Mouse (Mus musculus) left cerebral cortex, adult 8-10 months (tissue): Measurements from ENCODE around the gene Trmt1. TPM values are rescaled to one million over a fixed set of nuclear protein-coding genes. Genes with fewer than 3 reads are reported as not detected.

Experiments
- DNase-seq, 2 experiments: peaks; one replicate each; pipeline ENCODE4 v3.0.0; 2022; ENCODE audit warnings: low spot score in 2 of 2
- total RNA-seq, 4 experiments: library from RNA; stranded (reverse); gene quantifications; 2 replicates each; pipeline ENCODE4 v1.2.4; 2022

Gene Trmt1
- total RNA-seq, 4 experiments from 2014 or later = 101 to 105 (median 103) TPM

DNA sequence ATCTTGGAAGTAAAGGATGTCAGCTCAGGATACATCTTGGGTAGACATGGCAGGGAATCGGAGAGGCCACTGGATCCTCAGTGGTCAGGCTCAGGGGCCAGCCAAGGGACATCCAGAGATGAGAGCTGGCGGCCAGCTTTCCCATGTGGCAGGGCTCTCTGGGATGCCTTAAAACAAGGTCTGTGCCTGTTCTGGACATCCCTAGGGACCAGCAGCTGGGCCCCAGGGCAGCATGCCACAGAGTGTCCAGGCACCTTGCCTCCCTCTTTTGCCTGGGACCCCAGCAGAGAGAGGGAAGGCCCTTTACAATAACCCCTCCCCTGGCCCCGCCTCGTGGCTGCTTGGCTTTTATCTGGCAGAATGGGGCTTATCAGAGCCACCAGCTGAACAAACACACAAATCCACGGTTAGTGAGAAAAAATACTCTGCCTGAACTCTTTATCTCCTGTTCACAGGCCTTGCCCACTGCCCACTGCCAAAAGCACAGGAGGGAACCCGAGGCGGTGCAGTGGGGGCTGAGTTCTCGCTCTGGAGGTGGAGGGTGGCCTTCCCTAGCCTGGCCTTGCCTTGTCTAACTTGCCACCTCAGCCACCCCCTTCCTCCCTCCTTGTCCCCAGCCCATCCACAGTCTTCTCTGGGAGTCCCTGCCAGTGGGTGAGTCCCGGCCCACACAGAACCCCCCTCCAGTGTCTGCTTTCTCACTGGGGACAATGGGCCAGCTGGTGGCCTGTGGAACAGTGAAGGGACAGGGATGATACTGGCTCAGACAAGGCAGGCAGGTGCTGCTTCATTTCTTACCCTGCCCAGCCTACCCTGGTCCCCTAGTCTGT lies 44.6 kb downstream of the Trmt1 start:
- DNase-seq = no peak

DNA sequence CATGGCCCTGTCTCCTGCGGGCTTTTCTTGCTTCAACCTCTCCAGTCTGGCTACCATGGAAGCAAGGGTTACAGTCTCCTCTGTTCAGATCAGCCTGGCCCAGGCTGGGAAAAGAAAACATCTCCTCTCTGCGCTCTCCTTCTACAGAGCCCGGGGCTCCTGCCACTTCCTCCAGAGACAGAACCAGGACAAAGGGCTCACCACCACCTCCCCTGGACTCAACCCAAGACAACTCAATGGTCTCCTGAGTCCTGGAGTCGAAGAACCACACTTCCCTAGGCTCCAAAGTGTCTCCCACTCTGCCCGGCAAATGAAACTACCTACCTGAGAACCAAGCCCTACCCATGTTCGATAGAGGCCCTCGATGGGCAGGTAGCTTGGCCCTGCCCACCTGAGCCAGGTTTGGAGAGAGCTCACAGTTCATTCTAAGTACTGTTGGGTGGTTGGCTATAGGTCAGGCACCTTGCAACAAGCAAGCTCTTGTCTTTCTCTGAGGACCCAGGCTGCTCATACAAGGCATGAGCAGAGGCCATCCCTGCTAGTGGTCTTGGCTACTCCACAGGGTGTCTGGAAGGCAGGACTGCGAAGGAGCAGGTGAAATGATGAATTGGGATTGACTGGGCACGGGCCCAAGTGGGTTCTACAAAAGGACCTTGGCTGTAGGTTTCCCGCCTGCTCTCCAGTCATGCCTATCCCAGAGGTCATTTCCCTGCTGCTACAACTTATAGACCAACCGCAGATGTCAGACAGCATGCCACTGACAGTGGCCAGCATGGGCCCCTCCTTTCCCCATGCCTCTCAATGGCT lies 45.5 kb downstream of the Trmt1 start:
- DNase-seq = no peak

DNA sequence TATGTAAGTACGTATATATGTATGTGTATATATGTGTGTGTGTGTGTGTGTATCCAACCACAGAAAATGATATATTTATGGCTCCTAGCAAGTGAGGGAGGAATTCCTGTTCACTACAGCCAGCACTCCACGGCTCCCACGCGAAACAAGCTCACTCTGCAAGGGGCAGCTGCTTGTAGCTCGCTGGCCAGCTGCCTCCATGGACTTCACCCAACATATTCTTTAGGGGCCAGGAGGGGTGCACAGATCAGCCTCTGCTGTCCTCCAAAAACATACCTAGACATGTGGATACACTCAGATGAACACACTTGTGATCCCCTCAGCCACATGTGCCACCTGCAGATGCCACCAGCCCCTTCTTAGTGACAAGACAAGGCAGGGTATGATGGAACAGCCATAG lies 46.4 kb downstream of the Trmt1 start:
- no peak for DNase-seq

DNA sequence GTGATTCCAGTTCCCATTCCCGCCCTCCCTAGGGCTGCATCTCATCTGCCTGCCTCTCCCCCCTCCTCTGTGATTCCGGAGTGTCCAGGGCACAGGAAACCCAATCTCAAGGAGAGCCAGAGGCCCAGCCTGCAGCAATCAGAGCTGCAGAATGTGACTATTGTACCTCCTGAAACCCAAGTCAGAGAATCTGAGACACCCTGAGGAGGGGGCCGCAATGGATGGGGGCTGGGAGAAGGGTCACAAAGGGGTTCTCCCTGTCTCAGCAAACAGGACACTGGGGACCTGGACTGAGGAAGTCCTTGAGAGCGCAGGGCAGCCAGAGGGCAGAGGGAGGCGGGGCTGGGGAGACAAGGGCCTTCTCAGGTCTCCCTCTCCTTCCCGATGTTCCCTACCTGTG lies 46.9 kb downstream of the Trmt1 start:
- no peak for DNase-seq

DNA sequence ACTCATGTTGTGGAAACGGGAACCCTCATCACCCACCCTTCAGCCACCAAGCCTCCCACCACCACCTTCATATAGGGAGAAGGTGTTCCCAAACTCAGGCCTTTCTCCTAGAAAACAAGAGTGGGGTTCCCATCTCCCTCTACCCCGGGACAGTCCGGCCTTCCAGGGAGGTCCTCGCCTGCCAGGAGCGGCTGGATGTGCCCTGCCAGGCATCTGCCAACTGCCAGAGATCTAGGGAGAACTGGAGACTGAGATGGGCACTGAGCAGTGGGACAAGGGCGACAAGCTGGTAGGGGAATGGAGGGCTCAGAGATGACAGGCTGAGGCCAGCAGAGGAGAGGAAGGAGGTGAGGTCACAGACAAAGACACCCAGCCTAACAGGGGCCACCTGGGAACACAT lies 47.9 kb downstream of the Trmt1 start:
- no peak for DNase-seq

DNA sequence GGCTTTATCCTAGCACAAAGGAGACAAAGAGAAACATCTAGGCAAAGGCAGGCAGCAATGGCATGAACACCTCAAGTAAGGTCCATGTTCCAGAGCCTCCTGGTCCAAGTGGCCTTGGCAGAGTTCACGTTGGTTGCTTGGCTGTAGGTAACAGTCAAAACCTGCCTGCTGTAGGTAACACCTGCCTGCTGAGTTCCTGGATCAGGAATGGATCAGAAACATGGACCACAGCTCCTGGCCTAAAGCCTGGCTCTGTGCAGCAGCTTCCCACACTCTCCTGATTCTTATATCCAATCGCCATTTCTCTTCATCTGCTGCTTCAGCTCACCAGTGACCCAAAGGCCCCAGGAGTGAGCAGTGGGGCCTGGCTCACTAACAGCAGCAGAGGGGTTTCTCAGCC lies 48.6 kb downstream of the Trmt1 start:
- DNase-seq = no peak

DNA sequence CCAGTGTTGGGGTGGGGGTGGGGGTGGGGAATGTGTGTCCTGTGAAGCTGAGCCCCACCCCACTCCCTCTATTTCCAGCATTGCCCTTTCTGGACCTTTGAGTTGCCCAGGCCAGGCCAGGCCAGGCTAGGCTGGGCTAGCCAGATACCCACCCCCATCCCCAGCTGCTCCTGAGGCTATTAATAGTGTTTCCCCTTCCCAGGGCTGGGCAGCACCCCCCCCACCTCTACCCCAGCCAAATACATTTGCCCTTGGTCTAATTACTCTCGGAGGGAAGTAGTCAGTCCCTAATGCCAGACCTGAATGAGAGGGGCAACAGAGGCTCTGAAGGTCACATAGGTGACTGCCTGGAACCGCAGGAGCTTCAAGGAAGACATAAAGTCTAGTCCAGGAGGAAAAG lies 49.5 kb downstream of the Trmt1 start:
- no peak for DNase-seq

DNA sequence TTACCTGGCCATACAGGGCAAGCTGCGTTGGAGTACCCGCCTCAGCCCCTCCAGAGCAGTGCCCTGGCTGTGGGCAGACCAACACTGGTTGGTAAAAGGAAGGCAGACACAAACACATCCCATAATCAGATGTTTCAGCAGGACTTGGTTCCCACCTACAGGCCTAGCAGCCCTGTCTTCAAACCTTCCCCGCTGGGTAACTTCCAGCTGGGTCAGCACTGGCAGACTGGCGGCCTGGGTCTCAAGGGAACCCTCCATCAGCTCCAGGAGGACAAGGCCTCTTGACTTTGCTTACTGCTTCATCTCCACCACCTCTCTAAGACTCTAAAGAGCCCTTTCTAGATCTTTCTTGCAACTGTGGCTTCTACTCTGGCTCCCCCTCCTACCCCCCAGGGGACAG lies 50.4 kb downstream of the Trmt1 start:
- no peak for DNase-seq

DNA sequence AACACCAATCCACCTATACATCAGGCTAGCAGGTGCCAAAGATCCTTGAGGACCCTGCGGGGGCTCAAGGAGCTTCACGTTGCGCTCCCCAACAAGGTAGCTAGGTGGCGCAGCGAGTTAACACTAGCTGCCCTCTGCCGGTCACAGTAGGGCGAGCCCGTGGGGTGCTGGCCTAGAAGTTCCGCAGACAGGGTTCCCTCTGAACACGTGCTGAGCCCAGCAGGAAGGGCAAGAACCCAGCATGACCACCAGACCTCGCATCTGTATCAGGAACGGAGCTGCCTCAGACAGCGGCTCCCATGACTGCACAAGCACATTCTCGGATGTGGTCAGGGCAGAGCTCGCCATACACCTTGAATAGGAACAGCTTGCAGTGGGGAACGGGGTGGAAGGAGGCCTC lies 51.5 kb downstream of the Trmt1 start:
- DNase-seq = peak in 1 of 2 experiments; percentile 63

DNA sequence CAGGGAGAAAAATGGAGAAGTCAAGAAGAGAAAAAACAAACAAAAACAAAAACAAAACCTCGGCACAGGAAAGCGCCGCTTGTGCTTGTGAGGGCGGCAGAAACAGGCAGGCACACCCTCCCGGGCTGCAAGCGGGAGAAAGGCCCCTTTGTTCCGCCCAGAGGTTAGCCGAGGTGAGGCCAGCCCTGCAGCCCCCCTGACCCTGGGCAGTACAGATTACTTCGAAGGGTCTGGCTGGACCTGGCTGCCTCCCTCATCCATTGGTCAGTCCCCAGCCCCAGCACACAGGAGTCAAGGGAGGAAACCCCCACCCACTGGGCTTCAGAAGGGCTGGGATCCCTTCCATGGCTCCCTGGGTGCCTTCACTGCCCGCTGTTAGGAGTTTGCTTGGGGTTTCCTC lies 52.2 kb downstream of the Trmt1 start:
- DNase-seq = no peak

DNA sequence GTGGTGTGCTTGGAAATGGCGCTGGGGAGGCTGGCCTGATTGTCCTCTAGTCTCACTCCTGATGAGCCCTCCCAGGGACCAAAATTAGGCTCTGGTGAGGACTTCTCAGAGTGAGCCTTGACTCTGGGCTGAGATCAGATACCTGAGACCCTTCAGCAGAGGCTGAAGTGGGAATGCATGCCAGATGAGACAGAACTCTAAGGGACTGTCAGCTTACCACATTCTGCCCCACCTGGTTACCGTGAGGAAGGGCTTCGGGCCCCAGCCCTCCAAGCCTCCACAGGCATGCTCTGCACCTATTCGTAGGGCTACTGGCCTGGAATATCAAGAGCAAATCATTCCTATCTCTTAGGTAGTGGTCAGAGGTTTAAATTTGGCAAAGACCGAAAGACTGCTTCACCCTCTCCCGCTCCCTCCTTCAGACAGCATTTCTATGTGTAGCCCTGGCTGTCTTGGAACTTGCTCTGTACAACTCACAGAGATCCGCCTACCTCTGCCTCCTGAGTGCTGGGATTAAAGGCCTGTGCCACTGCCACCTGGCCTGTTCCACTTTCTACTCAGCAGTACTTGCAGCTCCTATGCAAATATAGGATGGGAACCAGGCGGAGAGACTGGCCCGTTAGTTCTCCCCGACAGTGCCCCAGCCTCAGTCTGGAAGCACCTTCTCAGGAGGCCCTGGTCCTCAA lies 52.8 kb downstream of the Trmt1 start:
- no peak for DNase-seq

DNA sequence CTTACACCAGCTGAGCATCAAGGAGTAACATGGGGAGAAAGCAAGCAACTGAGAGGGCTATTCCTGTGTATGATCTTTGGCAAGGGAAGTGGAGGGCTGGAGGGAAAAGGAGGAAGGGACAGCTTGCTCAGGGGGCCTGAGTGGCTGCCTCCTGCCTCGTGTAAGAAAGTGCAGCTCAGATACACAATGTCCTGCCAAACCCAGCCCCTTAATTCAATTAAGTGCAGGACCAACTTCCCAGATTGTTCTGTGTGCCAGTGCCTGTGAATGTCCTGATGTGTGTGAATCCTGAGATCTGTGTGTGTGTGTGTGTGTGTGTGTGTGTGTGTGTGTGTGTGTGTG lies 53.3 kb downstream of the Trmt1 start:
- DNase-seq = no peak

DNA sequence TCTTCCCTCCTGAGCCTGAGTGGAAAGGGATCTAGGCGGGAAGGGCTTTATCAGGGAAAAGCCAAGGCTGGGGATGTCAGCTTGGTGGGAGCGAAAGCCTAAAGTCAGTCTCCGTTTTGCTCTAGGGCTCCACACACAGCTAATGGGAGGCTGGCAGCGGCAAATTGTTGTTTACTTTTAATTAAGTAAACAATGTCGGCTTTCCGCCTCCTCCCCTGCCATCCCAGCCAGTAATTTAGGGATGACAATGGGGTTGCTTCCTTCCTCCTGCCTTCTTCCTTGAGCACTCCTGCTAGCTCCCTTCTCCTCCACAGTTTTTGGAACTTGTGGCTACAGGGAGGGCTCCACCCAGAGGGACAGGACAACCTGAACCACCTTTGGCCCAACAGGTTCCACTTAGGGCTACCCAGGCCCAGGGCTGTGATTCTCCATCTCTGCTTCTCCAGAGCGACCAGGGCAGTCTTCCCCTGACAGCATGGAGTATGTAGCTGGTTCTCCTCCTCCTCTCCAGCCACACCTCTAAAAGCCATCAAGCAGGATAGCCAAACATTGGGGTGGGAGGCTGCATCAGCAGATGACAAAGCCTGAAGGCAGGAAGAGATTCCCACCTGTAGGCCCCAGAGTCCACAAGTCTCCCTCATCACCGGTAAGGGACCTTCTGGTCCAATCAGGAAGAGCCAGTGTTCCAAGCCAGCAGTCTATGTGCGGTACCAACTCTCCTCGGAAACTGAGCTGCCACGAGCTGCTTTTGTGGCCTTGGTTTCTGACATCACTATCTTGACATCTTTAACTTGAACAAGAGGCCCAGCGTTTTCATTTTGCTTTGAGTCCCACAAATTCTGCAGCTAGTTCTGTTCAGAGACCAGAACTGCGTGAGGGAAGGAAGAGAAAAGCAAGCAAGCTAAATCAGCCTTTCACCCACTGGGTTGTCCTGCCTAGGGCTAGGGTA lies 55.1 kb downstream of the Trmt1 start:
- DNase-seq = no peak

DNA sequence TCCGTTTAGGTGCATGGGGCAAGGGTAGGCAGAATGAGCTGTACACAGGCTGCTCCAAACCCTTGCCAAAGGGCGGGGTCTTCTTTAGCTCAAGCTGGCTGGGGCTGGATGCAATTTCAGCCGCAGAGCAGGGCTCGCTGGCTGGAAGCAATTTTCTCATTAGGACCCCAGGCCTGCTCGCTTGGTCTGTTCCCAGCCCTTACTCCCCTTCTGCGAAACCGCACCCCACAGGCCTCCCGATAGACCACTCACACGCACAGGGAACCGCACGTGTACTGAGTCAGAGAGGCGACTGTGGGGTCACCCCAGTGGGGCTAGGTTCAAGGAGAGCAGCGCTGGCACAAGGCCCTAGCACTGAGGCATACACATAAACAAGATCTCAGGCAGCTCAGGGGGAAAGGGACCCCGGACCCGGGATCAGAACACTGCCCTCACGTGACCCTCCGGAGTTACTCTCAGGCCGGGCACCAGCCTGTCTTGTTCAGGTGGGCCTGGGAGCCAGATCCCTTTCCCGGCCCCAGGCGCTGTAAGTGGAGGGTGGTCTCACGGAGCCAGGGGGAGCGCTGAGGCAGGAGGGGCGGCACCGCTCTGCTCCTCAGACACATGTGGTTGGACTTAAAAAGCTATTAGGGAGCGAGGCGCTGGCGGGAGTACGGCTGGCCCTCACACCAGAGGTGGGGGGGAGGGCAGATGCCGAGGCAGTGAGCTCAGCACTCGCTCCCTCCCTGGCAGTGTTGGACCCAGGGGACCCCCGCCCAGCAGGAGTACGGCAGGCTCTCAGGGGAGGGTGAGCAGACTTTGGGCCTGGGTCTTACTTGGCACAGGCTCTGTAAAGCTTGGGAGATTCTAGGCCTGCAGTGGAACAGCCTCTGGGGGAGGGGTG lies 56.3 kb downstream of the Trmt1 start:
- DNase-seq = no peak

DNA sequence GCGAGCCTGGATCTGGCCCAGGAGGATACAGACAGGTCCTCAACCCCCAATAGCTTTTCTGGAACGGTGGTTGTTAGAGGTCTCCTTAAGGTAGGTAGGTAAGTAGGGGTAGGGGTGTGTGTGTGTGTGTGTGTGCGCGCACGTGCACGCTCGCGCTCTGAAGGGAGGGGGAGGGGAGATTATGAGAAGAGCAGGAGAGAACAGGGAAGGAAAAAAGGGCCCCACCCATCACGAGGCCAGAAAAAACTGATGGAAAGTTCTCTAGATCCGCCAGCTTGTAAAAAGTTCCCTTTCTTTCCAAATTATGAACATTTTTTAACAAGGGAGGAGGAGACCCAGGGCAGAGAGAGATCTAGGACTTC lies 56.9 kb downstream of the Trmt1 start:
- no peak for DNase-seq

DNA sequence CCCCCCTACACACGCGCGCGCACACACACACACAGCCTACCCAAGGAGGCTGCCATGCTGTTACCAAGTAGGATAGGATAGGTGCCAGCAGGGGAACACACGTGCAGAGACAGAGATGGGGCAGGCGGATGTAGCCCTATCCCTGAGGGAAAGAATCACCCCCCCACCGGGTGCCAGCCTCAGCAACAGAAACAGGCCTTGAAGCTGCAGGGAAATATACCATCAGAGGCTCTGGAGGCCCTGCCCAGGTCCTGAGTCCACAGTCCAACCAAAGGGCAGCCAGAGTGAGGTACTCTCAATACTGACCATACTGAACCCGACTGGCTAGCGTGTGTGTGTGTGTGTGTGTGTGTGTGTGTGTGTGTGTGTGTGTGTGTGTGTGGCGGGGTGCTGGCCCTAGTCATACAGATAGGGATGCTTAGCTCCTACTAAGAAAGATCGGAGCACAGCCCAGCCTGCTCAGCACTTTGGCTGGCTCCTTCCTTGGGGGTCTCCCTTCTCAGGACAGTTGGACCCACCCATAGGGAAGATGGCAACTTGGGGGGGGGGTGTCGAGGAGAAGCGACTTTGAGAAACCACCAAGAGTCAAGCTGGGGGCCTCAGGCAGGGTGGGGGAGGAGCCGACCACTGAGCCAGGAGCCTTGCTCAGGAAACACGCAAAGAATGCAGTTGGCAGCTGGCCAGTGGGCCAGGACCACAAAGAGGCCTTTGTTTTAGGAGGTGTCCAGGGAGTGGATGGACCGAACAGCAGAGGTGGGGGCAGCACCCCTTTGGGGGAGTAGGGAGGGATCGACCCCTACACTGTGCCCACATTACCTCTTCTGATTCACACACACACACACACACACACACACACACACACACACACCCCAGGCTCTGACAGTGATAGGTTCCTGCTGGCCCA lies 57.7 kb downstream of the Trmt1 start:
- no peak for DNase-seq

DNA sequence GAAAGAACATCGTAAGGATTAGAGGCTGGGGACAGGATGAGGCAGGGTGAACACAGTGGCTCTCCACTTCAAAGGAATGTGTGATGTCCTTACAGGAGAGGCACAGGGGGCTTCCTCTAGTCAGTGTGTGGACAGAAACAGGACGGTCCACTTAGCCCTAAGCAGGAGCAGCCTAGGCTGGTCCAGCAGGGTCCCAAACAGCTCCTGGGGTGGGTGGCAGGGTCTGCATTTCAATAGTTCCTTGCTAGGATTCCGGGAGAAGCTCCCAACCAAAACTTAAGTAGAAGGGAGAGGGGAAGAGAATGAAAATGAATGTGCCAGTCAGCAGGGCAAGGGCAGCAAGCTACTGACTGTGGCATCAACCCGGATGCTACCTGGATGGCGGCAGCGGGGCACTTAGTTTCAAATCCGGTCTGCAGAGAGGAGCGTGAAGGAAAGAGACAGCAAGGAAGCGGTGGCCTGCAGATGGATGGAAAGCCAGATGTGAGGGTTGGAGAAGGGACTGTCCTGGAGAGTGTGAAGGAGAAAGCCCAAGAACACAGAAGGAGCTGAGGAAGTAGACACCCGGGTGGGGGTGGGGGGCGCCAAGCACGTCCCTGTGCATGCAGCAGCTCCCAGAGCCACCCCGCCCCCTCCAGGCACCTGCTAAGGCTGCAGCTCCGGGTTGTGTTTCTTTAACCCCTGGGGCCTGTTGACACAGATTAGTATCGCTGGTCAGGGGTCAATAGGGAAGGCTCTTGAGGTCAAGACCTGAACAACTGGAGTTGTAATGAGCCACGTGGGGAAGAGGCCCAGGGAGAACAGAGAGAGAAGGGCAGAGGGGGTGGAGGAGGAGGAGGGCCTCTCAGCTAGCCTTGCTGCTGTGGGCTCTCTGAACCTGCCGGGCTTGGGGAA lies 59.2 kb downstream of the Trmt1 start:
- DNase-seq = no peak
